Mouse (Mus musculus) left cerebral cortex, postnatal 10 days (tissue): ENCODE results near the gene Mxra7. TPM values are rescaled to one million over a fixed set of nuclear protein-coding genes. Genes with fewer than 3 reads are reported as not detected.
A peak's percentile ranks its signal among the peaks of the same experiment; 100 is the strongest.

Experiments
- DNase-seq, 2 experiments: peaks; one replicate each; pipeline ENCODE4 v3.0.0; 2021 to 2022; ENCODE audit warnings: low spot score in 2 of 2, mixed read lengths in 1 of 2; ENCODE audit errors: extremely low spot score in 1 of 2
- intact Hi-C: fragments of 180-260 bp; cut with DNase I; formaldehyde crosslinking; loops from one replicate; pipeline ENCODE4 v1.15.1; 2025
- total RNA-seq, 2 experiments: library from RNA; stranded (reverse); gene quantifications; 2 replicates each; pipeline ENCODE4 v1.2.3; 2021

Mxra7 gene
- total RNA-seq, 2 experiments from 2014 or later: 13.2 to 15.0 TPM

- intact Hi-C loops: no loop called here
- DNase-seq: no peak
Observed at GRCm38 (mm10) chr11:116822626-116823025, 5.2 kb downstream of the Mxra7 start.

DNA sequence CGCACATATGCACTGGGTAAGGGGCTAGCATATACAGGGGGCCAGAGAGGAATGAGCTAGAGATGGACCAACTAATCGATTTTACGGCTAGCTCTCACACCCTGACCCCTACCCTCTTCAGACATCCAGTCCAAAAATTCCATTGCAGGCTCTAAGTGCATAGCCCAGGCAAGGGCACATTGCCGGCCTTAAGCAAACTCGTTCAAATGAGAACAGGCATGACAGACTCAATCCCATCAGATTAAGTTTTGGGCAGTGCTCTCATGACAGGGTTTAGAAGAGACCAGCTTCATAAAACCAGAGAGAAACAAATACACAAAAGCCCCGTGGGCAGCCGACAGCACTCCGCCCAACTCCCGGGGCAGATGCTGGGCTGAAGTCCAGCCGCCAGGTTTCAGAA lies 5.6 kb downstream of the Mxra7 start:
- intact Hi-C loops: no loop called here
- no peak for DNase-seq

DNA sequence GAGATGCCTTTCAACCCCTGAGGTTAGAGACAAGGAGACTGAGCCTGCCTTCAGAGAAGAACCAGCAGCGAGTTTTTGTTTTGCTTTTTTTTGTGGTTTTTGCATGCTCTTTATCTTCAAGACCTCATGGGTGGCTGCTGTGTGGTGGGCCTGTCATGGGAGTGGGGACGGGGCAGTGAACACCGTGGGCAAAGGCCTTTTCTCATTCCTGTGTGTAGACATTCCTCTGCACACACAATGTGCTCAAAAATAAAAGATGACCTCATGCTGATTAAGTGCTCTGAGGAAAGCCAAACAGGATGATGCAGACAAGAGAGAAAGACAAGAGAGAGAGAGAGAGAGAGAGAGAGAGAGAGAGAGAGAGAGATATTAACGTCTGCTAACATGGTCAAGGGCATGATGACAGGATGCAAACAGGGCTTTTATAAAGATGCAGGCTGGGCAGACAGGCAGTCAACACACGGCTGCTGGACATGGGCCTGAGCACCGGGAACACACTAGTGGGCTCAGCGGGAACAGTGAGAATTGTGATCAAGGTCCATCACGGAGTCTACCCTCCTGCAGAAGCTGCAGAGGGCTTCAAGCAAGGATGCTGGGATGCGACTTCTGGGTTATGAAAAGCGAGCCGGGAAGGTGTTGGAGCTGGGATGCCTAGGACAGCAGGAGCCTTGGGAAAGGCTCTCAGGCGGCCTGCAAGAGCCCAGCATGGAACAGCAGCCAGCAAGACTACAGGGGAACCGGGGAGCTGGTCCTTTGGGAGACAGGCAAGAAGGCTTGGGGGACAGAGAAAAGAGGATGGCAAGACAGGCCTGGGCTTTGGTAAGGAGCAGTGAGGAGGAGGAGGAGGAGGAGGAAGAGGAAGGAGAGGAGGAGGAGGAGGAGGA lies 6.5 kb downstream of the Mxra7 start:
- DNase-seq: no peak
- intact Hi-C loops: no loop called here

DNA sequence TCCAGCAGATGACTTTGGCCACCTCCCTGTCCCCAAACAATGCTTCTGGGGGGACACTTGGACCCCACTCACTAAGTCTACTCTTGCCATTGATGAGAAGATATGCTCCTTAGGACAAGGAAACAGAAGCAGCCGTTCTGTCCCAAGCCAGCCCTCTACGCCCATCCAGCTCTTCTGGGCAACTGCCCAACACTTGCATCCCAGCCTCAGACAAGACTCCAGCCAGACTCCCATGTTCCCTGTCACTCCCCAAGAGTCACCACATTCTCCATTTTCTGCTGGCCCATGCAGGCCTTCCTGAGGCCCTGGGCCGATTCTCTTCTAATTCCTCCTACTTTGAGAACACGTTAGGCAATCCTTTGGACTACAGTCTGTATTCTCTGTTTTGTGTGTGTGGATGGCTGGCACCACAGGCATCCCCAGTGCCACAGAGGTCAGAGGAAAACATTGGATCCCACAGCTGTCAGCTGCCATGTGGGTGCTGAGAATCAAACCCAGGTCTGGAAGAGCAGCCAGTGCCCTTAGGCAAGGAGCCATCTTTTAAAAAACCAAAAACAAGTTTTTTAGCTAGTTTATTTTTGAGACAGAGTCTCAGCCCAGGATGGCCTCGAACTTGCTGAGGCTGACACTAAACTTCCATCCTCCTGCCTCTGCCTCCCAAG lies 7.8 kb downstream of the Mxra7 start:
- intact Hi-C loops: loop anchor here (10.0 kb wide), 1 partner anchor 325 kb away; the partner anchor contains the start of gene Prpsap1
- no peak for DNase-seq

DNA sequence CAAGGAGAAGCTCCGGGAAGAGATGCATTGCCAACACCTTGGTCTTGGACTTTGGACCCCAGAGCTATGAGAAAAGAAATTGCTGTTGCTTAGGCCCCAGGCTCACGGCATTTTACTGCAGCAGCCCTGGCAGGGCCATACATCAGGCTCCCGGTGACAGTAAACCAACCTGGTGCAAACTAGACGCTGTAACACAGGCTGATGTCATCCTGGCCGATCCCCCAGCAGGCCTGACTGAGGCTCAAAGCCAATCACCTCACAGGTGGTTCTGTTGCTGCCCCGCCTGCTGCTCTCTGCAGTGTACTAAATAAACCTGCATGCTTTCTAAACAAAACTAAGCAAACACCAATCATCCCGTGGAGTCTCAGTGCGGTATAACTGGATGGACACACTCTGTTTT lies 9.1 kb downstream of the Mxra7 start:
- intact Hi-C loops: loop anchor here (10.0 kb wide), 1 partner anchor 324 kb away; the partner anchor contains the start of gene Prpsap1
- no peak for DNase-seq

GRCm38 (mm10) chr11:116817567-116817966 lies 10.3 kb downstream of the Mxra7 start:
- no peak for DNase-seq
- intact Hi-C loops: loop anchor here (10.0 kb wide), 1 partner anchor 323 kb away; the partner anchor contains the start of gene Prpsap1

GRCm38 (mm10) chr11:116816769-116817168 lies 11.1 kb downstream of the Mxra7 start:
- DNase-seq: no peak
- intact Hi-C loops: loop anchor here (10.0 kb wide), 1 partner anchor 322 kb away; the partner anchor contains the start of gene Prpsap1

DNA sequence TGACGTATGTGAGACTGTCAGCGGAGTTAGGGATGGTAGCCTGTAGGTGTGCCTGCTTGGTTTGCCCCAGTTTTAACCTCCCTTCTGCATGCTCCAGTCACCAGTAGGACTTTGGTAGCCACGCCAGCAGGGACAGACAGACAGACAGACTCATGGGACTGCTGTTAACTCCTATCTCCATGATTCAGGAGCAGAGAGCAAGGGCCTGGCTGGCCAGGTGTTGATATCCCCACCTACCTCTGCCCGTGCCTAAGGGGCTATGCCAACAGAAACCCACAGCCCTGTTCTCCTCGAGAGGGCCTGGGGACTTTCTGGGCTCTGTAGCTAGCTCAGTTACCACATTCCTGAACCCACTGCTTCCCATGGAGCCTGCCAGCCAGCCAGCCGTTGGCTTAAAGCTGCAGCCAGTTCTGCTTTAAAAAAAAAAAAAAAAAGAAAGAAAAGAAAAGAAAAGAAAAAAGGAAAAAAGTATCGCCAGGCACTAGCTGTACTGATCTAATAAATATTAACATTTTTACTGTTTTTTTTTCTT lies 12.9 kb downstream of the Mxra7 start:
- no peak for DNase-seq
- intact Hi-C loops: loop anchor here (10.0 kb wide), 1 partner anchor 320 kb away; the partner anchor contains the start of gene Prpsap1

DNA sequence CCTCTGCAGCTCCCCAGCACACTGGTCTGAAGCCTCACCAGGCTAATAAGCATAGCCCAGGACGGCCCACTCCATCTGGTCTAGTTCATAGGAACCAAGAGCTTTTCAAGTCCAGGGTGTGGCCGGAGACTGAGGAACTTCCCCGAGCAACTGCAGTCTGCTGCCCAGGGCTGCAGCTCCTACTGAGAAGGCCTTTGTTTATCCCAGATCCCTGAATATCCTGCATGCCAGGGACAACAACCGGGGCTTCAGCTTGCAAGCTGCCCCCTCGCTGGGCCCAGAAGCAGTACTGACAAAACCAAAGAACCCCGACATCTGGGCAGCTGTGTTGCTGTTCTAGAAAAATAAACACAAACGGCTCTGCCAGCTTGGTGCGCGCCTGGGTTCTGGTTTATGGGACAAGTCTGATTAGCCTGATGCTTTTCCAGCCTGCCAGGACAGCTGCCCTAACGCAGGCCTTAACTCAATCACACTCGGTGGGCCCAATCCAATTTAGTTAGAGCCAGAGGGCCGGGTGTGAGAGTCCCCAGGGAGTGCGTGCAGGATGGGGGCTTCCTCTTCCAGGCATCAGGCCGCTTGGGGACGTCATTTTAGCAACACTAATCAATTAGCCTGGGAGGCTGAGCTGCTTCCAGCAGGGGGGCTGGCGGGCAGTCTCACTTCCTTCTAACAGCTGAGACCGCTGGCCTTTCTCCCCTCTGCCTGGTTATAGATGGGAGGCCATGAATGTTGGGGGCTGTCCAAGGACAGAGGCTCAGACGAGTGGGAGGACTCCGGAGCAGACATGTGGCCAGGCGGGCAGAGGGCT lies 13.6 kb downstream of the Mxra7 start:
- intact Hi-C loops: loop anchor here (10.0 kb wide), 1 partner anchor 319 kb away; the partner anchor contains the start of gene Prpsap1

GRCm38 (mm10) chr11:116813610-116814009 lies 14.2 kb downstream of the Mxra7 start:
- intact Hi-C loops: loop anchor here (10.0 kb wide), 1 partner anchor 319 kb away; the partner anchor contains the start of gene Prpsap1
- no peak for DNase-seq

More for the DNA sequence above, 13.6 kb downstream of the Mxra7 start:
- DNase-seq: peak in 1 of 2 experiments; percentile 83

DNA sequence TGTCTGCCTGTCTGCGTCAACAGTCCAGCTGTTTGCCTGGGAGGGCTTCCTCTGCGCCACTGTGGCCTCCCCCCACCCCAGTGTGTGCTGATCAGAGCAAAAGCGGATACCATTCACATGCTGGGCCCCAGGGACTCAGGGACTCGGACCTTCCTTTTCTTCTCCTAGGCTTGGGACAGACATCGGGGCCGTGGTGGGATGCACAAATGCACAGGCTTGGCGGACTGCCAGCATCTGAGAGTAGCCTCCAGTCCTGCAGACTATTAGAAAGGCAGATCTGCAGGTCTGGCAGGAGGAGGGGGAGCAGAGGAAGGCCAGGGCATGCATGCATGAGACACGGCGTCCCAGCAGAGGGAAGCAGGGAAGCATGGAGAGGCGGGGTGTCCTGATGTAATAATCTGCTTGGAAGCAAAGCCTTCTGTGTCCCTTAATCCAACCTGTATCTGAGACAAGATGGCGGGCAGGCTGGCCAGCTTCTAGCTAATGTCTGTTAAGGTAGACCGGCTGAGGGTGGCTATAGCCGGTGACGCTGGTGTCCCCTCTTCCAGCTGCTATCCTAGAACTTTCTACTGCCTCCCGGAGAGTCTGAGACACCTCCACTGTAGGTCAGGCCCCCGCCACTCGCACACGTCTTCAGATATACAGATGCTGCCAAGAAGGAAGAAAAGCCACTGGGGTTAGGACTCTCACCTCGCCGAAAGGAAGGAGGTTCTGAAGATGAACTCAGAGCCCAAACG lies 14.9 kb downstream of the Mxra7 start:
- intact Hi-C loops: loop anchor here (10.0 kb wide), 1 partner anchor 318 kb away; the partner anchor contains the start of gene Prpsap1
- peak in 1 of 2 experiments; percentile 68 for DNase-seq

DNA sequence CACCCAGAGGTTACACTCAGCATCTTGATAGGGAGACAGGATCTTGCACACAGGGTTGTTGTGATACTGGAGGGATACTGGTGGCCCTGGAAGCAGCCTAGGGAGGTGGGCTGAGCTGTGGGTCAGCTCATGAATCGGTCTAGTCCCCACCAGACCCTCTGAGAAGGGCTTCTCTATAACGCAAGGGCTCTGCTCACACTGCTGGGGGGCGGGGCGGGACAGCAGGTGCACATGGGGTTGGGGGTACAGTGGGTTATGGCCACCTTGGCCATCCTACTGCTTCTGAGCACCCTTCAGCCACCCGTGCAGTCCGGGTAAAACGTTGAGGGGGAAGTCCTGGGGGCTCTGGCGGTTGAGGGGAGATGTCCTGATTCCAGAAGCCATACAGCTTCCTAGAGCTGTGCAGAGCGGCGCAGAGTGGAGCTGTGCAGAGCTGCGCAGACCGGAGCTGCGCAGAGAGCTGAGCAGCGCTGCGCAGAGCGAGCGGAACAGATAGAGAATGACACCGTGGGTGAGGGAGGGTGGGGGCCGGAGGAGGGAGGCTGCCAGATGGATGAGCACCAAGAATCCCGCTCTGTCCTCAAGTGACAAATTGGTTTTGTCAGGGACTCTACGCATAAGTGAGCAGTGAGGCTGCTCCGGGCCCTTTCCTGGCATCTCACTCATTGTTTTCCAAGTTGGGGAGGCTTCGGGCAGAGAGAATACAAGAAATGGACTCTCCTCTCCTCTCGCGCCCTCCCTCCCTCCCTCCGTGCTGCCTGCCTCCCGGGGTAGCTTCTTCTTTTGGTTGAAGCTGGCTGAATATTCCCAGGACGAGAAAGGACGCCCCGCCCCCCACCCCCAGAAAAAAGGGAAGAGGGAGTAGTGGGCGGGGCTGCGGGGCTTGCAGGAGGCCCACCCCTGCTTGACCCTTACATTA lies 16.6 kb downstream of the Mxra7 start:
- DNase-seq: peak; percentile 74 to 82
- intact Hi-C loops: loop anchor here (10.0 kb wide), 1 partner anchor 316 kb away; the partner anchor contains the start of gene Prpsap1

DNA sequence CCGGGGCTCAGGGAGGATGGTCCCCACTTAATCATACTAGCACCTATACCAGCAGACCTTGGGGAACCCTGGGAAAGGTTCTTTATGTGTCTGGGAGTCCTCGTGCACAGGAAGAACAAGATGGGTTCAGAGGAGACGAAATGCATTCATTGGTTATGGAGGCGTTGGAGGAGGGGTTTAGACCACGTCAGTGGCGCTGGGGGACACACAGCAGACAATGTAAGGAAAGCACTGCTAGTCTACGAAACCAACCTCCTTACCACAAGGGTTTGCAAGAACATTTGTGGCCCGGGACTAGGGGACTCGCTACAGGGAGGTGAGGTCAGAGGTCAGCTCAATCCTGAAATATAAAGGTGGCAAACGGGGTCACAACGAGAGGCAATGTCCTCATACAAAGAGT lies 17.3 kb downstream of the Mxra7 start:
- intact Hi-C loops: loop anchor here (10.0 kb wide), 1 partner anchor 316 kb away; the partner anchor contains the start of gene Prpsap1
- DNase-seq: no peak

GRCm38 (mm10) chr11:116809520-116809919 lies 18.3 kb downstream of the Mxra7 start:
- intact Hi-C loops: loop anchor here (2.0 kb wide), 1 partner anchor 167 kb away; no protein-coding TSS in a partner anchor
- DNase-seq: no peak

DNA sequence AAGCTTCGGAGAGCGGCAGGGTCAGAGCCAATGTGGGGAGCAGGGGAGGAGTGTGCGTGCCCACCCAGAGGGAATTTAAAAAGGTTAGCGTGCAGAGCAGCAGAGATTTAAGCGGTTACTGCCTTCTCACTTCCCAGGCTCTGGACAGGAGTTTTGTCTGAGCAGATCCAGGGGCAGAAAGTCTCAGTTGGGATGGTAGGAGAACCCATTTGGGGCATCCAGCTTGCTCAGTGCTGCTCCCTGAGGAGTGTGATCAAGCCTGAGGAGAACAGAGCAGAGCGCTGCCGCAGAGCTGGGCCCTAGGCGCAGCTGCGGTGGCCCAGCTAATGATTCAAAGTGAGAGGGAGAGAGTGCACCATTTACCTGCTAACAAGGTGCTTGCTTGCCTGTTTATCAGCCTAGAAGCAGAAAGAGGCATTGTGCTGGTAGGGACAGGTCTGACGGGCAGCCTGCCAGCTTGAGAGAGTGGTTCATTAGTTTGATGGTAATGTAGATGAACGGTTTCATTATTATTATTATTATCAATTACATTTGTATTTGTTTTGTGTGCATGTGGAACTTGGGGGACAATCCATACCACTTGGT lies 18.9 kb downstream of the Mxra7 start:
- intact Hi-C loops: loop anchor here (2.0 kb wide), 1 partner anchor 166 kb away; no protein-coding TSS in a partner anchor
- no peak for DNase-seq
